In the genomic region with DNA sequence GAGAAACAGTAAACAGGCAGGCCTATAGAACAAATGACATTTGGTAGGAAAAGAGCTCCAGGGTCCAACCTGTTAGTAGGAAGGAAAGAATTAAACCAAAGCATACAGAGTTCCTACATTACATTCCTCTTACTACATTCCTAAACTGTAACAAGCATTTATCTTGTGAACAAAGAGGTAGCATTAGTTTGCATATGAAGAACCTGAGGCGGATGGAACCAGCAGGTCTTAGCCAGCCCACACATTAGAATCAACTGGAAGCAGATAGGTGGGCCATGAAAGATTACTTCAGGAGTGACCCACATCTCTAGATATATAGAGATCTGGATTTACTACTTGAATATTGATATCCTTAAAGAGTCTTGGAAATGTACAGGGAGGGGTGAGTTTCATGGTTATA, we compare ENCODE assay signal across 21 mouse cellular contexts.
"Had no signal": no experiment of that assay in that cellular context is flagged by ENCODE, and none has a peak within 500 bp of the region (broad histone marks: within the 10 kb centered on the region; RNA-seq: fewer than 3 reads in every experiment).

No protein-coding gene starts in this region.

- H3K4me1 ChIP-seq: lung, embryonic 15.5 days; midbrain, embryonic 10.5 days; midbrain, embryonic 12.5 days; neural tube, embryonic 13.5 days; neural tube, embryonic 15.5 days had no signal

- ATAC-seq: liver, postnatal 0 days; lung, postnatal 0 days; midbrain, embryonic 16.5 days had no signal

- DNase-seq: liver, postnatal 0 days; lung, adult 2 months; lung, postnatal 14 days; lung, postnatal 4 days; midbrain, embryonic 14.5 days; retina, postnatal 1 day; right cerebral cortex, adult 18-20 months; right cerebral cortex, postnatal 25 days; right cerebral cortex, postnatal 4 days; spleen, adult 18-20 months; thymus, adult 2 months; thymus, postnatal 25 days; thymus, postnatal 4 days had no signal

- H3K9me3 ChIP-seq: lung, embryonic 15.5 days; midbrain, embryonic 10.5 days; midbrain, embryonic 12.5 days; neural tube, embryonic 13.5 days; neural tube, embryonic 15.5 days had no signal

- H3K27ac ChIP-seq: lung, embryonic 15.5 days; midbrain, embryonic 10.5 days; midbrain, embryonic 12.5 days; neural tube, embryonic 13.5 days; neural tube, embryonic 15.5 days had no signal

- H3K27me3 ChIP-seq: lung, embryonic 15.5 days; midbrain, embryonic 12.5 days; neural tube, embryonic 13.5 days; neural tube, embryonic 15.5 days had no signal

- H3K9ac ChIP-seq: liver, postnatal 0 days; lung, embryonic 15.5 days; midbrain, embryonic 12.5 days; neural tube, embryonic 13.5 days; neural tube, embryonic 15.5 days had no signal

- H3K36me3 ChIP-seq: lung, embryonic 15.5 days; midbrain, embryonic 10.5 days; midbrain, embryonic 12.5 days; neural tube, embryonic 13.5 days; neural tube, embryonic 15.5 days had no signal

- H3K4me2 ChIP-seq: lung, embryonic 15.5 days; midbrain, embryonic 12.5 days; neural tube, embryonic 13.5 days; neural tube, embryonic 15.5 days had no signal

- H3K4me3 ChIP-seq: lung, embryonic 15.5 days; midbrain, embryonic 10.5 days; midbrain, embryonic 12.5 days; myocyte; neural tube, embryonic 13.5 days; neural tube, embryonic 15.5 days had no signal
